Mouse (Mus musculus): ENCODE measurements at regions not wholly inside any gene's neighbourhood (a gene's known extent, or its start where the extent isn't known, plus 50 kb on each side); places are given as distances from the start of the nearest gene placed in this dataset.

GRCm38 (mm10) chr19:26037270-26037669 lies 365.1 kb downstream of the Dmrt2 start:
- no peak for ATAC-seq (ENCODE audit: low TSS enrichment)

- no peak for ATAC-seq (ENCODE audit: low TSS enrichment)
Measured at GRCm38 (mm10) chr19:26051478-26052215, 379.4 kb downstream of the Dmrt2 start.

GRCm38 (mm10) chr19:26059668-26060067 lies 387.5 kb downstream of the Dmrt2 start:
- no peak for ATAC-seq (ENCODE audit: low TSS enrichment)

GRCm38 (mm10) chr19:26068553-26068952 lies 396.3 kb downstream of the Dmrt2 start:
- ATAC-seq (ENCODE audit: low TSS enrichment) = no peak

GRCm38 (mm10) chr19:26069908-26070307 lies 397.7 kb downstream of the Dmrt2 start:
- ATAC-seq (ENCODE audit: low TSS enrichment) = no peak

GRCm38 (mm10) chr19:26088318-26088717 lies 416.1 kb downstream of the Dmrt2 start:
- no peak for ATAC-seq (ENCODE audit: low TSS enrichment)

- ATAC-seq (ENCODE audit: low TSS enrichment) = peak; percentile 74
Measured at GRCm38 (mm10) chr19:26091386-26091785, 419.2 kb downstream of the Dmrt2 start.

- no peak for ATAC-seq (ENCODE audit: low TSS enrichment)
Measured at GRCm38 (mm10) chr19:26093844-26094243, 421.6 kb downstream of the Dmrt2 start.

GRCm38 (mm10) chr19:26114326-26114725 lies 442.1 kb downstream of the Dmrt2 start:
- ATAC-seq (ENCODE audit: low TSS enrichment) = no peak

GRCm38 (mm10) chr19:26128423-26128822 lies 456.2 kb downstream of the Dmrt2 start:
- ATAC-seq (ENCODE audit: low TSS enrichment) = no peak

GRCm38 (mm10) chr19:26134385-26134784 lies 462.2 kb downstream of the Dmrt2 start:
- no peak for ATAC-seq (ENCODE audit: low TSS enrichment)

- ATAC-seq (ENCODE audit: low TSS enrichment) = no peak
Measured at GRCm38 (mm10) chr19:26135398-26136104, 463.3 kb downstream of the Dmrt2 start.

GRCm38 (mm10) chr19:26140647-26141046 lies 464.2 kb upstream of the Smarca2 start:
- no peak for ATAC-seq (ENCODE audit: low TSS enrichment)

- ATAC-seq (ENCODE audit: low TSS enrichment) = no peak
Measured at GRCm38 (mm10) chr19:26143539-26143938, 461.3 kb upstream of the Smarca2 start.

GRCm38 (mm10) chr19:26151216-26151615 lies 453.6 kb upstream of the Smarca2 start:
- no peak for ATAC-seq (ENCODE audit: low TSS enrichment)

- ATAC-seq (ENCODE audit: low TSS enrichment) = peak; percentile 31; the same call in 1 of the 2 replicates
Measured at GRCm38 (mm10) chr19:26164993-26165392, 439.9 kb upstream of the Smarca2 start.

GRCm38 (mm10) chr19:26181774-26182173 lies 423.1 kb upstream of the Smarca2 start:
- ATAC-seq (ENCODE audit: low TSS enrichment) = peak; percentile 78

- no peak for ATAC-seq (ENCODE audit: low TSS enrichment)
Measured at GRCm38 (mm10) chr19:26185012-26185411, 419.8 kb upstream of the Smarca2 start.

- no peak for ATAC-seq (ENCODE audit: low TSS enrichment)
Measured at GRCm38 (mm10) chr19:26190803-26191202, 414.0 kb upstream of the Smarca2 start.

- ATAC-seq (ENCODE audit: low TSS enrichment) = peak; percentile 94
Measured at GRCm38 (mm10) chr19:26193664-26194063, 411.2 kb upstream of the Smarca2 start.

GRCm38 (mm10) chr19:26208760-26209159 lies 396.1 kb upstream of the Smarca2 start:
- no peak for ATAC-seq (ENCODE audit: low TSS enrichment)

GRCm38 (mm10) chr19:26234539-26234938 lies 370.3 kb upstream of the Smarca2 start:
- no peak for ATAC-seq (ENCODE audit: low TSS enrichment)

GRCm38 (mm10) chr19:26244067-26244466 lies 360.8 kb upstream of the Smarca2 start:
- ATAC-seq (ENCODE audit: low TSS enrichment) = no peak

Measured in frontal cortex, adult (tissue).